Mouse (Mus musculus) embryonic facial prominence, embryonic 14.5 days (tissue): ENCODE results near the gene Fibcd1. TPM values are rescaled to one million over a fixed set of nuclear protein-coding genes. Genes with fewer than 3 reads are reported as not detected.

Source experiments
- ATAC-seq: fragments of 200-750 bp; cut with Nextera tagmentation; 2 replicates; pipeline ENCODE4 v1.8.0; 2017; ENCODE audit warnings: low read depth, moderate number of reproducible peaks, moderate TSS enrichment
- DNase-seq: peaks from one replicate; pipeline ENCODE4 v3.0.0-alpha.2; 2015; ENCODE audit warnings: low spot score
- H3K27ac ChIP-seq: fragments of 300-500 bp; sonication (generic); replicated peaks from 2 replicates; pipeline ENCODE4 v1.5.1; 2014; ENCODE audit warnings: low read depth, mild to moderate bottlenecking, low read length, moderate library complexity
- H3K27me3 ChIP-seq: fragments of 300-500 bp; sonication (generic); replicated peaks from 2 replicates; pipeline ENCODE4 v1.6.1; 2014; ENCODE audit warnings: low read length; ENCODE audit not compliant: control insufficient read depth, insufficient read depth
- H3K36me3 ChIP-seq: fragments of 300-500 bp; sonication (generic); 2 replicates; pipeline ENCODE4 v1.6.1; 2014; ENCODE audit warnings: low read length, mixed read lengths; ENCODE audit not compliant: control insufficient read depth, insufficient read depth
- H3K4me1 ChIP-seq: fragments of 300-500 bp; sonication (generic); 2 replicates; pipeline ENCODE4 v1.6.1; 2014; ENCODE audit warnings: antibody characterized with exemption, low read length; ENCODE audit not compliant: control insufficient read depth, insufficient read depth
- H3K4me2 ChIP-seq: fragments of 300-500 bp; sonication (generic); 2 replicates; pipeline ENCODE4 v1.6.1; 2014; ENCODE audit warnings: low read depth, mild to moderate bottlenecking, low read length, moderate library complexity, mixed read lengths
- H3K4me3 ChIP-seq: fragments of 300-500 bp; sonication (generic); 2 replicates; pipeline ENCODE4 v1.5.1; 2014; ENCODE audit warnings: low read depth, mild to moderate bottlenecking, low read length
- H3K9ac ChIP-seq: fragments of 300-500 bp; sonication (generic); 2 replicates; pipeline ENCODE4 v1.6.1; 2014; ENCODE audit warnings: low read depth, mild to moderate bottlenecking, low read length, moderate library complexity, mixed read lengths
- H3K9me3 ChIP-seq: fragments of 300-500 bp; sonication (generic); 2 replicates; pipeline ENCODE4 v1.6.1; 2016; ENCODE audit warnings: low read length; ENCODE audit not compliant: control insufficient read depth
- WGBS: fragments of 180-500 bp; shearing (Covaris S2); extraction: QIAGEN DNeasy Blood & Tissue Kit; methylation state at CpG from one replicate; pipeline ENCODE4 v1.1.7; 2014; 5-methylcytosine and 5-hydroxymethylcytosine counted together
- polyA plus RNA-seq: library from polyadenylated mRNA; unstranded; fragments of >200 nt; fragmentation: Nextera tagmentation; extraction: Ambion mirVana; gene quantifications from 2 replicates; pipeline ENCODE4 v1.2.1, GENCODE M21; 2014

Fibcd1 gene
- polyA plus RNA-seq, 1 experiment from 2014 or later: 0.19 TPM

- 38% methylated on average over 7 of the region's 7 CpGs for WGBS
- Histone ChIP-seq H3K27me3 (peaks cover 1% of the 10 kb centered on the region; the same call in 1 of the 2 replicates), H3K9ac (no peak overlapping the region), H3K4me2 (peak overlapping the region; percentile 8; the same call in 1 of the 2 replicates), H3K4me3 (no peak overlapping the region), H3K36me3 (no peaks in the 10 kb centered on the region), H3K9me3 (no peaks in the 10 kb centered on the region), H3K27ac (no peak overlapping the region), H3K4me1 (peaks cover 16% of the 10 kb centered on the region)
- DNase-seq (peak; percentile 80), ATAC-seq (peak; percentile 68; the same call in 1 of the 2 replicates)
These were observed 17.9 kb downstream of the Fibcd1 start for GRCm38 (mm10) chr2:31827877-31828276.

- H3K9me3 ChIP-seq: no peaks in the 10 kb centered on the region
- no peaks in the 10 kb centered on the region for H3K36me3 ChIP-seq
- DNase-seq: no peak
- peaks cover 22% of the 10 kb centered on the region for H3K4me1 ChIP-seq
- H3K9ac ChIP-seq: no peak overlapping the region
- no peak overlapping the region for H3K4me2 ChIP-seq
- no peak overlapping the region for H3K4me3 ChIP-seq
- H3K27ac ChIP-seq: no peak overlapping the region
- H3K27me3 ChIP-seq: peaks cover 6% of the 10 kb centered on the region; the same call in 1 of the 2 replicates
- no peak for ATAC-seq
- WGBS: 83% methylated on average over 14 of the region's 14 CpGs
These were observed 19.4 kb downstream of the Fibcd1 start for GRCm38 (mm10) chr2:31826094-31827085.

GRCm38 (mm10) chr2:31825469-31825911, 20.3 kb downstream of the Fibcd1 start:
- Histone ChIP-seq H3K9ac (no peak overlapping the region), H3K9me3 (no peaks in the 10 kb centered on the region), H3K36me3 (no peaks in the 10 kb centered on the region), H3K4me3 (no peak overlapping the region), H3K4me2 (no peak overlapping the region), H3K27ac (no peak overlapping the region), H3K4me1 (peaks cover 22% of the 10 kb centered on the region), H3K27me3 (peaks cover 6% of the 10 kb centered on the region; the same call in 1 of the 2 replicates)
- DNase-seq (no peak), ATAC-seq (no peak)
- 76% methylated on average over 16 of the region's 16 CpGs for WGBS

GRCm38 (mm10) chr2:31823933-31824730, 21.7 kb downstream of the Fibcd1 start:
- Histone ChIP-seq H3K4me2 (no peak overlapping the region), H3K9ac (no peak overlapping the region), H3K4me3 (no peak overlapping the region), H3K27ac (no peak overlapping the region), H3K27me3 (peaks cover 6% of the 10 kb centered on the region; the same call in 1 of the 2 replicates), H3K4me1 (peaks cover 22% of the 10 kb centered on the region), H3K36me3 (no peaks in the 10 kb centered on the region), H3K9me3 (no peaks in the 10 kb centered on the region)
- 79% methylated on average over 11 of the region's 15 CpGs for WGBS
- DNase-seq: no peak
- ATAC-seq: no peak

- DNase-seq: peak; percentile 51
These were observed 23.1 kb downstream of the Fibcd1 start for GRCm38 (mm10) chr2:31822524-31823371.

GRCm38 (mm10) chr2:31815367-31815766, 30.4 kb downstream of the Fibcd1 start:
- Histone ChIP-seq H3K27ac (no peak overlapping the region), H3K36me3 (no peaks in the 10 kb centered on the region), H3K4me2 (no peak overlapping the region), H3K27me3 (no peaks in the 10 kb centered on the region), H3K9me3 (no peaks in the 10 kb centered on the region), H3K4me1 (peaks cover under 1% of the 10 kb centered on the region; the same call in 1 of the 2 replicates), H3K9ac (no peak overlapping the region), H3K4me3 (no peak overlapping the region)
- ATAC-seq (peak; percentile 53; the same call in 1 of the 2 replicates), DNase-seq (peak; percentile 57)
- WGBS: 16% methylated on average over 4 of the region's 5 CpGs

More at GRCm38 (mm10) chr2:31822524-31823371, 23.1 kb downstream of the Fibcd1 start:
- WGBS: 19% methylated on average over 39 of the region's 39 CpGs
- Histone ChIP-seq H3K4me3 (peak overlapping the region; percentile 18), H3K27ac (no peak overlapping the region), H3K4me2 (peak overlapping the region; percentile 49), H3K9ac (peak overlapping the region; percentile 19; the same call in 1 of the 2 replicates), H3K4me1 (peaks cover 15% of the 10 kb centered on the region), H3K27me3 (peaks cover 6% of the 10 kb centered on the region; the same call in 1 of the 2 replicates), H3K9me3 (no peaks in the 10 kb centered on the region), H3K36me3 (no peaks in the 10 kb centered on the region)
- ATAC-seq: peak; percentile 42; the same call in 1 of the 2 replicates

GRCm38 (mm10) chr2:31814699-31815098, 31.1 kb downstream of the Fibcd1 start:
- H3K4me2 ChIP-seq: no peak overlapping the region
- DNase-seq (no peak), ATAC-seq (no peak)
- 79% methylated on average over 7 of the region's 7 CpGs for WGBS
- H3K9me3 ChIP-seq: no peaks in the 10 kb centered on the region
- peaks cover 8% of the 10 kb centered on the region for H3K4me1 ChIP-seq
- no peak overlapping the region for H3K4me3 ChIP-seq
- H3K27ac ChIP-seq: no peak overlapping the region
- H3K9ac ChIP-seq: no peak overlapping the region
- H3K27me3 ChIP-seq: no peaks in the 10 kb centered on the region
- H3K36me3 ChIP-seq: no peaks in the 10 kb centered on the region
